Mouse (Mus musculus) kidney, adult 8-10 months (tissue): ENCODE data around the gene Wnt11.
A peak's percentile ranks its signal among the peaks of the same experiment; 100 is the strongest.

ENCODE experiments used
- DNase-seq, 2 experiments: peaks; one replicate each; pipeline ENCODE4 v3.0.0; 2022

The Wnt11 gene

GRCm38 (mm10) chr7:98831290-98831689 is 3.6 kb upstream of the Wnt11 start:
- no peak for DNase-seq

- no peak for DNase-seq
Measured at GRCm38 (mm10) chr7:98835519-98836441, 868 bp downstream of the Wnt11 start.

- peak in 1 of 2 experiments; percentile 56 for DNase-seq
Measured at GRCm38 (mm10) chr7:98836646-98837045, 1.7 kb downstream of the Wnt11 start.

GRCm38 (mm10) chr7:98837901-98838300 is 3.0 kb downstream of the Wnt11 start:
- DNase-seq: peak; percentile 61 to 83

- DNase-seq: peak in 1 of 2 experiments; percentile 15
Measured at GRCm38 (mm10) chr7:98838729-98839141, 3.8 kb downstream of the Wnt11 start.

- DNase-seq: no peak
Measured at GRCm38 (mm10) chr7:98839312-98839711, 4.4 kb downstream of the Wnt11 start.

GRCm38 (mm10) chr7:98840771-98841170 is 5.9 kb downstream of the Wnt11 start:
- no peak for DNase-seq

- no peak for DNase-seq
Measured at GRCm38 (mm10) chr7:98841802-98842201, 6.9 kb downstream of the Wnt11 start.

- DNase-seq: no peak
Measured at GRCm38 (mm10) chr7:98842997-98843396, 8.1 kb downstream of the Wnt11 start.

GRCm38 (mm10) chr7:98843649-98844048 is 8.7 kb downstream of the Wnt11 start:
- DNase-seq: no peak

GRCm38 (mm10) chr7:98848899-98849640 is 14.2 kb downstream of the Wnt11 start:
- DNase-seq: no peak

GRCm38 (mm10) chr7:98850388-98850787 is 15.5 kb downstream of the Wnt11 start:
- no peak for DNase-seq

GRCm38 (mm10) chr7:98851220-98851619 is 16.3 kb downstream of the Wnt11 start:
- no peak for DNase-seq

GRCm38 (mm10) chr7:98852950-98853650 is 18.2 kb downstream of the Wnt11 start:
- DNase-seq: no peak

GRCm38 (mm10) chr7:98853806-98854205 is 18.9 kb downstream of the Wnt11 start:
- DNase-seq: no peak

- DNase-seq: no peak
Measured at GRCm38 (mm10) chr7:98855388-98855787, 20.5 kb downstream of the Wnt11 start.

- DNase-seq: no peak
Measured at GRCm38 (mm10) chr7:98856128-98856527, 21.2 kb downstream of the Wnt11 start.

- DNase-seq: no peak
Measured at GRCm38 (mm10) chr7:98857094-98857493, 22.2 kb downstream of the Wnt11 start.

GRCm38 (mm10) chr7:98861002-98861401 is 26.1 kb downstream of the Wnt11 start:
- DNase-seq: no peak

- DNase-seq: no peak
Measured at GRCm38 (mm10) chr7:98862994-98863393, 28.1 kb downstream of the Wnt11 start.

GRCm38 (mm10) chr7:98863969-98864718 is 29.2 kb downstream of the Wnt11 start:
- DNase-seq: no peak

GRCm38 (mm10) chr7:98867053-98867793 is 32.3 kb downstream of the Wnt11 start:
- no peak for DNase-seq
